26 mouse cellular contexts compared by ENCODE assay signal in genomic region chr7:96742221-96742620, GRCm38 (mm10).
DNase-seq lines count a peak whose midpoint lies in the region; ATAC-seq and TF ChIP-seq lines count a peak whose summit lies in the region.
"Had no signal": no experiment of that assay in that cellular context is flagged by ENCODE, and none has a peak within 500 bp of the region (broad histone marks: within the 10 kb centered on the region; RNA-seq: fewer than 3 reads in every experiment).

No protein-coding gene starts in this region.

- TF ChIP-seq CTCF in lung, embryonic 14.5 days (IDR thresholded peaks at IDR 0.05; ENCODE audit: low read depth), result no peak

- H3K9me3 ChIP-seq in forebrain, embryonic 10.5 days, result no peaks in the 10 kb centered on the region
- H3K9me3 ChIP-seq in forebrain, embryonic 15.5 days, result no peaks in the 10 kb centered on the region
- H3K9me3 ChIP-seq in lung, embryonic 14.5 days (ENCODE audit: low read depth, low read length), result no peaks in the 10 kb centered on the region
- H3K9me3 ChIP-seq in limb, embryonic 12.5 days, result no peaks in the 10 kb centered on the region
- H3K9me3 ChIP-seq: embryonic facial prominence, embryonic 15.5 days; kidney, embryonic 15.5 days; limb, embryonic 15.5 days; liver, embryonic 13.5 days; stomach, embryonic 15.5 days had no signal

- no peak for ATAC-seq in forebrain, embryonic 15.5 days (replicated peaks)
- ATAC-seq in lung, embryonic 14.5 days (ENCODE audit: insufficient read depth), result no peak
- no peak for ATAC-seq in limb, embryonic 12.5 days (ENCODE audit: insufficient number of reproducible peaks, insufficient read depth, low FRiP score, low TSS enrichment, low read depth)
- ATAC-seq: forebrain, embryonic 16.5 days; hindbrain, embryonic 16.5 days; Patski had no signal

- H3K27me3 ChIP-seq in forebrain, embryonic 10.5 days (ENCODE audit: poor library complexity, severe bottlenecking), result 0 out of 2 replicates have a peak, but pooled peaks cover 5% of the 10 kb centered on the region
- H3K27me3 ChIP-seq in forebrain, embryonic 15.5 days, result no peaks in the 10 kb centered on the region
- no peaks in the 10 kb centered on the region for H3K27me3 ChIP-seq in lung, embryonic 14.5 days (ENCODE audit: insufficient read depth, low read length)
- no peaks in the 10 kb centered on the region; the same call in 1 of the 2 replicates for H3K27me3 ChIP-seq in limb, embryonic 12.5 days
- H3K27me3 ChIP-seq: CH12.LX; embryonic facial prominence, embryonic 15.5 days; kidney, embryonic 15.5 days; limb, embryonic 15.5 days; liver, embryonic 13.5 days; Patski; stomach, embryonic 15.5 days had no signal

- no peak overlapping the region for H3K4me2 ChIP-seq in forebrain, embryonic 15.5 days (replicated peaks)
- no peak overlapping the region for H3K4me2 ChIP-seq in lung, embryonic 14.5 days
- H3K4me2 ChIP-seq in limb, embryonic 12.5 days, result no peak overlapping the region
- H3K4me2 ChIP-seq: embryonic facial prominence, embryonic 15.5 days; kidney, embryonic 15.5 days; limb, embryonic 15.5 days; liver, embryonic 13.5 days; stomach, embryonic 15.5 days had no signal

- no peak for DNase-seq in forebrain, embryonic 10.5 days (ENCODE audit: extremely low spot score, low spot score)
- DNase-seq in lung, embryonic 14.5 days, result peak; percentile 30
- no peak for DNase-seq in lung, postnatal 14 days
- no peak for DNase-seq in left cerebral cortex, adult 9 months (ENCODE audit: low spot score in 2 of 2)
- DNase-seq in Muller cell, postnatal 12 days (ENCODE audit: inconsistent ontology term), result no peak
- DNase-seq: adrenal gland, postnatal 10 days; cerebellum, adult 11-12 months; cerebellum, postnatal 14 days; heart, postnatal 14 days; kidney, adult 18-20 months; kidney, postnatal 25 days; liver, embryonic 13.5 days; lung, adult 18-20 months; lung, postnatal 10 days; midbrain, embryonic 14.5 days; right cerebral cortex, postnatal 14 days had no signal

- no peak overlapping the region for H3K9ac ChIP-seq in forebrain, embryonic 15.5 days (replicated peaks)
- H3K9ac ChIP-seq in lung, embryonic 14.5 days, result no peak overlapping the region
- no peak overlapping the region for H3K9ac ChIP-seq in limb, embryonic 12.5 days (replicated peaks)
- H3K9ac ChIP-seq: embryonic facial prominence, embryonic 15.5 days; kidney, embryonic 15.5 days; limb, embryonic 15.5 days; liver, embryonic 13.5 days; stomach, embryonic 15.5 days had no signal

- 0 out of 2 replicates have a peak overlapping the region, but pooled peaks have one; percentile 20 for H3K27ac ChIP-seq in forebrain, embryonic 10.5 days
- no peak overlapping the region for H3K27ac ChIP-seq in forebrain, embryonic 15.5 days (replicated peaks)
- H3K27ac ChIP-seq in lung, embryonic 14.5 days (ENCODE audit: low read depth), result no peak overlapping the region
- H3K27ac ChIP-seq in limb, embryonic 12.5 days, result peak overlapping the region; percentile 58; the same call in 1 of the 2 replicates
- H3K27ac ChIP-seq: embryonic facial prominence, embryonic 15.5 days; kidney, embryonic 15.5 days; limb, embryonic 15.5 days; liver, embryonic 13.5 days; stomach, embryonic 15.5 days had no signal

- no peak overlapping the region for H3K4me3 ChIP-seq in forebrain, embryonic 10.5 days
- H3K4me3 ChIP-seq in forebrain, embryonic 15.5 days, result no peak overlapping the region
- no peak overlapping the region for H3K4me3 ChIP-seq in lung, embryonic 14.5 days (ENCODE audit: low read depth, low read length)
- H3K4me3 ChIP-seq in limb, embryonic 12.5 days (replicated peaks), result no peak overlapping the region
- H3K4me3 ChIP-seq: embryonic facial prominence, embryonic 15.5 days; kidney, embryonic 15.5 days; limb, embryonic 15.5 days; liver, embryonic 13.5 days; stomach, embryonic 15.5 days had no signal

- H3K36me3 ChIP-seq in forebrain, embryonic 10.5 days (replicated peaks), result peaks cover 19% of the 10 kb centered on the region
- H3K36me3 ChIP-seq in forebrain, embryonic 15.5 days, result no peaks in the 10 kb centered on the region
- H3K36me3 ChIP-seq in lung, embryonic 14.5 days (ENCODE audit: insufficient read depth), result no peaks in the 10 kb centered on the region; the same call in 1 of the 2 replicates
- peaks cover 14% of the 10 kb centered on the region for H3K36me3 ChIP-seq in limb, embryonic 12.5 days
- H3K36me3 ChIP-seq: embryonic facial prominence, embryonic 15.5 days; liver, embryonic 13.5 days; stomach, embryonic 15.5 days had no signal

- WGBS in forebrain, embryonic 10.5 days, result 61% methylated on average over 7 of the region's 7 CpGs
- whole genome bisulfite sequencing in forebrain, embryonic 15.5 days, result 29% methylated on average over 7 of the region's 7 CpGs
- 34% methylated on average over 7 of the region's 7 CpGs for WGBS in lung, embryonic 14.5 days
- 9% methylated on average over 7 of the region's 7 CpGs for WGBS in limb, embryonic 12.5 days

- peaks cover 59% of the 10 kb centered on the region for H3K4me1 ChIP-seq in forebrain, embryonic 10.5 days
- H3K4me1 ChIP-seq in forebrain, embryonic 15.5 days, result peaks cover 31% of the 10 kb centered on the region
- H3K4me1 ChIP-seq in lung, embryonic 14.5 days (ENCODE audit: insufficient read depth), result peaks cover 14% of the 10 kb centered on the region
- peaks cover 75% of the 10 kb centered on the region for H3K4me1 ChIP-seq in limb, embryonic 12.5 days (replicated peaks)
- H3K4me1 ChIP-seq: liver, embryonic 13.5 days had no signal

Comparison
In these comparisons a context has a peak if more than half of its experiments do, and no peak if none do; other contexts are left out.
1. H3K27ac ChIP-seq: peak in forebrain, embryonic 10.5 days (single experiment) and limb, embryonic 12.5 days (single experiment); none in forebrain, embryonic 15.5 days (single experiment) and lung, embryonic 14.5 days (single experiment).